Mouse (Mus musculus): ENCODE measurements at regions not wholly inside any gene's neighbourhood (a gene's known extent, or its start where the extent isn't known, plus 50 kb on each side); places are given as distances from the start of the nearest gene placed in this dataset.

DNA sequence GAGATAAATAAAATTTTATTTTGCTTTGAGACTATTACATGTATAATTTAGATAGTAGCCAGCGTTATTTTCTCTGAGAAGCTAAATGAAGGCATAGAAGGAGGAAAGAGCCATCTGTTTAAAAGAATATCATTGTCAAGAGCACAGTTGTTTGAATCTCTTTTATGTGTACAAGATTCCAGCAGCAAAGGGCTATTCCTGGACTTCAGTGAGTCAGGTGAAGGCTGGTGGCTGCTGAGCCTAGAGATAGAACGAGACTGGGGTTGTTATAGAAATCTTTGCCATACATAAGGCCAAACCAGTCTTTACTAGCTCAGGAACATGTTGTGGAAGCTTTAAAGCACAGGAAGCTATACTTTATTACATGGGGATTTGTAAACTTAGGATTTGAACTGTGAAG, 261.6 kb downstream of the Adcyap1 start:
- no peak for DNase-seq

GRCm38 (mm10) chr17:93463621-93464211, 264.9 kb downstream of the Adcyap1 start:
- DNase-seq = no peak

- no peak for DNase-seq
Observed at GRCm38 (mm10) chr17:93482378-93482777, 283.6 kb downstream of the Adcyap1 start.

GRCm38 (mm10) chr17:93484540-93484939, 285.7 kb downstream of the Adcyap1 start:
- no peak for DNase-seq

DNA sequence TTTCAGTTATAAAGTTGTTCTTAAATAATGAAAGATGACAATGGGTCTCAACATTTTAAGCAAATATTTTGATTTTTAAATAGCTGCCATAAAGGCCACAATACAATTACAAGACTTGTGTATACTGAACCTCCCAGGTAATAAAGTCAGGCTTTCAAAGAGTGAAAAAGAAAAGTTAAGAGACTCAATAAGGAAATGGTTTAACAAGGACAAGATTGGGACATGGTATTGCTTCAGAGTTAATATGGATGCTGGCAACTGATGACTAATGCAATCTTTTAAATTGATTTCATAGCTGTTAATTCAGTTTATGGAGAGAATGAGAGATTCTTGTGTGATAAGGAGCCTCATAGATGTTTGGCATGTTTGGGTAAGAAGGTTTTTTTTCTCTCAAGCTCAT, 287.6 kb downstream of the Adcyap1 start:
- DNase-seq = no peak

DNA sequence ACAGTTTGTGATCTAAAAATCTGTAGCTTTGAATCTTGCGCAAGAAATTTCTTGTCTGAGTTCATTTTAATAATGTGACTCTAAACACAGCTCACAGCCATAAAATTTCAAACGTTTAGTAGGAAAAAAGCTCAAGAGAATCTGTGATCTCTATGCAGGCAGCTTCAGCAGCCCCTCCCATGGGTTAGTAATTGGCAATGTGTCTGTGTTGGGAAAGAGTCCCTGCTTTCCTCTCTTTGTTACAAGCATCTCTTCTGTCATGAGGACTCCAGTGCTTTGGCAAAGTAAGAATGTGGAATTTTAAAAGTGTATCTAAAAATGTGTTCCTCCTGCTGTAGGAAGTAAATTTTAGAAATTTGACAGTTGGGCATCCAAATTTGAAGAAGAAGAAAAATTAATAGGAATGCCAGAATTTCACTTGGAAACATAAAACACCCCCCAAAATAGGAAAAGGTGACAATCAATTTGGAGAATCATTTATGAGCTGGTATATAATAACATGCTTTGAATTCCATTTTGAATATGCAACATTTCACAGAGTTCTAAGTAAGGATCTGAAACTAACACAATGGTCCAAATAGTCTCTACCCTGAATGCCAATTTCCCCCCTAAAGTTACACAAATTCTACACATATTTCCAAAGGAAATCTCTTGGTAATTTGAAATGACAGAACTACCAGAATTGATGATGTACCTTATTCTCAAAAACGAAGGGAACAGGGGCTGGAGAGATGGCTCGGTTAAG, 291.3 kb downstream of the Adcyap1 start:
- peak in 1 of 2 experiments; percentile 5 for DNase-seq

DNA sequence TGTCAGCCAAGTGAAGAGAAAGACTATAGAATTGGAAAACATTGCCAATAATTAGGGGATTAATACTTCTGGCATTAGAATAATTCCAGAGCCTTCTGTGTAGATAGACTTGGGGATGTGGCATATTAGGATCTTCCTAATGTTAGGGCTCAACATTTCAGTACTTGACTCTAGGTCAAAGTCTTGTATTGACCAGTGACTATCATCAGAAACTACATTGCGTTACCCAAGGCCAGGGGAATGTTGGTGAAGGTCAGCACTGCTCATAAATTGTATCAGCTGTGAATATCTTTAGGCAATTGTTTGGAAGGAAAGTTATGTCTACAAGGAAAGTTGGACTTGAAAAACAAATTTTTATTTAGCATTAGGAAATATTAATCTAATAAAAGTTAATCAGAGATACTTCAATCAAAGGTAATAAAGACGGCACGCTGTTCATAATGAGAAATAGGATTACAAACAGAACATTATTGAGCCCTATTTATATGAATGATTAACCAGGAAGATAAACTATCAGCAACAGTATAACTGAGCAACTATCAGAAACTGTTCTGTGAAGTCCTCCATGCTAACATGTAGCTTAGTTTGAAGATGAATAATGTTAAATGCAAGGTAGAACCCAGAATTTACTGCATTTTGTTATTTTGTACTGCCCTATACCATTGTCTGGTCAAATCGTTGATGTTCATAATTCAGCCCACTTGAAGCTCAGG, 310.2 kb downstream of the Adcyap1 start:
- DNase-seq = no peak

GRCm38 (mm10) chr17:93523406-93523805, 324.6 kb downstream of the Adcyap1 start:
- no peak for DNase-seq

- DNase-seq = no peak
Observed at GRCm38 (mm10) chr17:93525871-93526644, 327.2 kb downstream of the Adcyap1 start.

DNA sequence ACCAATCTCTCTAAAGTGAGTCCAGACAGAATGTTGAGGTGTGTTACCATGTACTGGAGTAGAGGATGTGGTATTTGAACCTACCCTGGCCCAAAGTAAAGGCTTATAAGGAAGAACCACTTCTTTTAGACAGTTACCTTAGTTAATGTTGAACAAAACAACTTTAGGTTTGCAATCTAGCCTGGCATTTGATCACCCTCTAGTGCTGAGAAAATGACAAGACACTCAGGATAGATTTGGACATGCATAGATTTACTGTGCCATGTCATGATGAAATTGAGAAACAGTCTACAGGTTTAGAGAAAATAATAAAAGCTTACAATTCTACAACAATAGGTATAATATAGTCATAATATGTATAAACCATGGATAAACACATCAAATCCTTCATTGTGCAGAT, 333.7 kb downstream of the Adcyap1 start:
- no peak for DNase-seq

DNA sequence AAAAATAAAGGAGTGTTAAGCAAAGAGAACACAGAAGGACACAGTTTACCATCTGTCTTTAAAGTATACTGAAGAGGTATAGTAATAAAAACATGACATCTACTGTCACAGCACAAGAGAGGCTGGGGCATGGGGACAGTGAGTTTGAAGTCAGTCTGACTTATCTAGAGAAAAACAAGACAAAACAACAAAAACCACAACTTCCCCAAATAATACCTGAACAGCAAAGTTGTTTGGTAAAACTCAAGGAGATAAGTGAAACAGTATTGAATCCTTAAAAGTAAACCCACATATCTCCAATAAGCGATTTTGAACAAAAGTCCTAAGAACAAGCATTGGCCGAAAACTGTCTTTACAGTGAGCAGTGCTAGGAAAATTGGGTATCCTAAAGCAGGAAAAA, 336.1 kb downstream of the Adcyap1 start:
- no peak for DNase-seq

DNA sequence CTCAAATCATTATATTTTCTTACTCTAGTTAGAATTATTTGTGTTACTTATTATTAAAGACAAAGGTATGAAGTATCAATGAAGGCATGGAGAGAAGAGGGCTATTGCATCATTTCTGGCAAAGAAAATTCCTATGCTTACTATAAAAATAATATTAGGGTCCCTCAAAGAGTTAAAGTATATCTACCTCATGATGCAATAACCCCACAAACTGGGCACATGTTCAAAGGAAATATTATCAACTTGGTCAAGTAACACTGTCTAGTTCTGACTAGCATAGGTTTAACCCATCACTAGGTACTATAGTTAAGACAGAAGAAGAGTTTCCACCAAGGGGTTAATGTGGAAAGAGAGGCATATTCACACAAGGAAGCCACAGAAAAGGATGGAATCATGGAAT, 336.9 kb downstream of the Adcyap1 start:
- DNase-seq = no peak

GRCm38 (mm10) chr17:93541795-93542194, 343.0 kb downstream of the Adcyap1 start:
- no peak for DNase-seq

DNA sequence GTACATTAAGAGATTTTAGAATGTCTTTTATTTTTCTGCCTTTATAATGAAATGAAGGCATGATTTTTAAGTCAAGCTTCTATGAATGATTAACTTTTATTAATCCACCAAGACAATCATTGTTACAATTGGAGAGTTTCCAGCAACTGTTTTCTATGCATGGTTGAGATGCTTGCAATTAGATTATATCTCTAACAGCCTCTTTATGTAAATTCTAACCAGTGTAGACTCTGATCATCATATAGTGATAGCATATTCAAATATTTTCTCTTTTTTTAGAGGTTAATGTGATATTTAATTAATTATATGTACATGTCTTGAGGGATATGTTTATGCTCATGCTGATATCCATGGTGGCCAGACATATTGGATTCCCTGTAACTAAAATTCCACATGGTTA, 351.5 kb downstream of the Adcyap1 start:
- DNase-seq = no peak

- no peak for DNase-seq
Observed at GRCm38 (mm10) chr17:93555872-93556271, 357.1 kb downstream of the Adcyap1 start.

- DNase-seq = no peak
Observed at GRCm38 (mm10) chr17:93563277-93563772, 364.5 kb downstream of the Adcyap1 start.

DNA sequence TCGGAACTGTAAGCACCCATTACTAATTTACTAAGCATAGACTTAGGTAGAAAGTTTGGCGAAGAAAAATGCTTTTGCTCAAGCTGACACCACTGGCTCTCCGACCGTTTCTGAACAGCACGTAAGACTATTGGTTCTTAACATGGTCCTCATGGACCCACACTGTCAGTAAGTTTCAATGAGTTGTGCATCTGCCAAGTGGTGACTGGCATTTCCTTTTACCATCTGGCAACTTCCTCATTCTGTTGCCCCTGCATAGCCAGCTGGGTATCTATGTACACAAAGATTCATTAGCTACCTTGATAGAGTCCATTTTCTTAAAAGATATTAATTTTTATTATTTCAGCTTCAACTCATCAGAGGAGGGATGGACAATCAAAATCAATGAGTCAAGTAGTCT, 381.2 kb downstream of the Adcyap1 start:
- DNase-seq = no peak

DNA sequence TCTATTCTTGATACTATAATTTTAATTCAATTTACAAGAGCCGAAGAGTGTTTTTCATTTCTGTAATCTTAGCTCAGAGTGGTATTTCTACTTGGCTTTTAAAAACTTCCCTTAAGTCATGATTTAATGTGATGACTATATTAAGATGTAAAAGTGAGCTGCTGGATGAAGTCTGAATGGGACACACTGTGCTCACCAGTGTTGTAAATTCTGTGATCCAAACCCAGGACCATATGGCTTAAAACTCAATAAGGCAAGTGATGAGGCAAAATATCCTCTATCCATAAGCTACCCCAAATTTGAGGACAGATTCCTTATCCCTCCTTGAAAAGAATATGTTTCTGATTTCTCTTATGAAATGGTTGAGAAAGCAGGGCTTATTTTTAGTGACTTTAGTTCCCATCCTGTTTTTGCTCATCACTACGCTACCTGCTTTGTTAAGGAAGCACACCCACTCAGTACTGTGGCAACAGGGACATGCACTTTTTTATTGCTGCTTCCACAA, 399.4 kb downstream of the Adcyap1 start:
- no peak for DNase-seq

GRCm38 (mm10) chr17:93600236-93600635, 401.4 kb downstream of the Adcyap1 start:
- DNase-seq = no peak

- no peak for DNase-seq
Observed at GRCm38 (mm10) chr17:93609261-93609660, 410.4 kb downstream of the Adcyap1 start.

DNA sequence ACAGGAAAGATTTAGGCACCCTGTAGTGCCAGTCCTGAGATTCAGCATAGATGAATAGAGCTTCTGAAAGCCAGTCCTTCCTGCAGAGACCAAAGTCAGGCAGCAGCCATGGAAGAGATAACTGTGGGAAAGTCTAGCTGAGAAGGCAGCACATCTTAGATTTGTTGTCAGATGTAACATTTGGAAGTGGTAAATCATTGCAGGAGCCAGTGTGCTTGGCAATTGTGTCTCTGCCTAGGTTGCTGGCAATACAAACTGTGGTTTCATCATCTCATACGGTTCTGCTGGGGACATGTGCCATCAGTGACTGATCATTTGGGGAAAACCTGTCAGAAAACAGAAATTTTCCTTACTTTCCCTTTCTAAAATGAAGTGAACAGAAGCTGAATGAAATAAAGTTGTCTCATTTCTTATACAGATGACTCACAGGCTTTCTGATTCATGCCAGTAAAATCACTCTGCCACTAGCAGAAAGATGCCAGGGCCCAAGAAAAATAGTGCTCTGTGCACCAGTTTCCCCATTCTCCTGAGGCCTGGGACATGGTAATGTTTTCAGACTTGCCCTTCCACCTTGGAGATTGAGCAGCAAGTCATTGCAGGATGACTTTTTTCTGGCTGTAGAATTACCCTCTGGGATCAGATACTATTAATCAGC, 411.3 kb downstream of the Adcyap1 start:
- peak; percentile 21 to 29 for DNase-seq
